Mouse (Mus musculus): ENCODE results near the gene Slc10a6. TPM values are rescaled to one million over a fixed set of nuclear protein-coding genes. Genes with fewer than 3 reads are reported as not detected.

Slc10a6 gene
- polyA plus RNA-seq, 1 experiment from 2014 or later = 0.87 TPM

DNA sequence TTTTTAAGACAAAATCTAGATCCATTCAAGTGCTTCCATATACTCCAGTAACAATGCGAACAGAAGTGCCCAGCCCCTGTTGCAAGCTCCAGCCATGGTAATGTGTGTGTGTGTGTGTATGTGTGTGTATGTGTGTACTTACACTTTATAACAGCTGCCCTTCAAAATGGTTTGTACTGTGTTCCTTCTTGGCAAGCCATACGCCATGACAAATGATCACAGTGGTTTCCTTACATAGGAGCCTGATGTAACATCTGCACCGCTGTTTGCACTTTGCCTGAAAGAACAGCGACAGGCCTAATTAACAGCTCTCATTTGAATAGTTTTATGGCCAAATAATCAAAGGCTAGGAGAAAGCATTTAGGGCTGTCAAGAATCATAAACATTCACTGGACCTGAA is 25.6 kb upstream of the Slc10a6 start:
- H3K27ac ChIP-seq (replicated peaks) = no peak overlapping the region
- peak; percentile 50; the same call in 1 of the 2 replicates for ATAC-seq (ENCODE audit: low read depth)
- no peaks in the 10 kb centered on the region for H3K36me3 ChIP-seq
- peak overlapping the region; percentile 95 for H3K4me2 ChIP-seq
- H3K4me1 ChIP-seq (replicated peaks) = peaks cover 13% of the 10 kb centered on the region
- H3K9ac ChIP-seq = no peak overlapping the region
- 0 out of 2 replicates have a peak, but pooled peaks cover 9% of the 10 kb centered on the region for H3K27me3 ChIP-seq
- peak overlapping the region; percentile 57 for H3K4me3 ChIP-seq
- no peaks in the 10 kb centered on the region for H3K9me3 ChIP-seq
- 46% methylated on average over 4 of the region's 4 CpGs for WGBS

DNA sequence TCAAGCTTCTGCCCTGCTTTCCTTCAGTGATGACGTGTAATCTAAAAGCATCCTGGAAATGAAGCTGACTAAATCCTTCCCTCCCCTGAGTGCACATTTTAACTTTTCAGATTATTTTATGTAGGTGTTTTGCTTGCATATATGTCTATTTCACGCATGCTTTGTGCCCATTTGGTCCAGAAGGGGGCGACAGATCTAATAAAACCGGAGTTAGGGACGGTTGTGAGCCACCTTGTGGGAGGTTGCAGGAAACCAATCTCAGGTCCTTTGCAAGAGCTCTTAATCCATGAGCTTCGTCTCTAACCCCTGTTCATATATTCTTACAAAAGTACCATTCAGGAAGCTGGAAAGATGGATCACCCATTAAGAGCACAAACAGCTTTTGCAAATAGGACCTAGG is 25.0 kb upstream of the Slc10a6 start:
- WGBS = 27% methylated on average over 6 of the region's 6 CpGs
- Histone ChIP-seq H3K27me3 (0 out of 2 replicates have a peak, but pooled peaks cover 9% of the 10 kb centered on the region), H3K4me3 (no peak overlapping the region), H3K4me1 (replicated peaks) (peaks cover 13% of the 10 kb centered on the region), H3K36me3 (no peaks in the 10 kb centered on the region), H3K4me2 (no peak overlapping the region), H3K9ac (no peak overlapping the region), H3K9me3 (no peaks in the 10 kb centered on the region), H3K27ac (replicated peaks) (no peak overlapping the region)
- no peak for ATAC-seq (ENCODE audit: low read depth)

DNA sequence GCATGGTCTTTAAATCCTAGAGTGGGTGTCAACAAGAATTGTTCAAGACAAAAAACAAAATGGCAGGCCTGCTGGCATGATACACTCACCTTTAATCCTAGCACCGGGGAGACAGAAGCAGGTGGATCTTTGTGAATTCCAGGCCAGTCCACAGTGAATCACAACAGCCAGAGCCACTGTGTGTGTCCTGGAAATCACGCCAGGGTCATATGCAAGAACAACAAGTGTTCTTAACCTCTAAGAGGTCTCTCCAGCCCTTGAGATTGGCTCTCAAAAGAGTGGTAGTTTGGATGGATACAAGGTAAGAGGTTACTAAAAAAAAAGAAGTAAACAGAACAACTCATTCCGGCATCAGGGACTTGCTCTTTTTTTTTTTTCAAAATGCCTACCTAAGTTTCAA is 18.1 kb upstream of the Slc10a6 start:
- no peak overlapping the region for H3K27ac ChIP-seq (replicated peaks)
- H3K4me3 ChIP-seq = no peak overlapping the region
- H3K4me1 ChIP-seq (replicated peaks) = no peaks in the 10 kb centered on the region
- no peaks in the 10 kb centered on the region for H3K27me3 ChIP-seq
- WGBS = 86% methylated on average over 3 of the region's 3 CpGs
- no peak overlapping the region for H3K4me2 ChIP-seq
- no peak overlapping the region for H3K9ac ChIP-seq
- H3K36me3 ChIP-seq = no peaks in the 10 kb centered on the region
- H3K9me3 ChIP-seq = no peaks in the 10 kb centered on the region
- no peak for ATAC-seq (ENCODE audit: low read depth)

DNA sequence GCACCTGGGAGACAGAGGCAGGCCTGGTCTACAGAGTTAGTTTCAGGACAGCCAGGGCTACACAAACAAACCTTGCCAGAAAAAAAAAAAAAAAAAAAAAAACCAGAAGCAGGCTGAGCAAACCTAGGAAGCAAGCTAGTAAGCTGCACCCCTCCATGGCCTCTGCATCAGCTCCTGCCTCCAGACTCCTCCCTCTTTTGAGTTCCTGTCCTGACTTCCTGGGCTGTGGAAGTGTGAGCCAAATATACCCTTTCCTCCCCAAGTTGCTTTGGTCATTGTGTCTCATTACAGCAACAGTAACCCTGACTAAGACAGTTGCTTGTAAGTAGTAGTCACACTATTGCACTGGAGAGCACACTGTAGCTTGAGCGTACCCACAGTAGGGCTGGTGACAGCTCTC is 15.0 kb upstream of the Slc10a6 start:
- no peak for ATAC-seq (ENCODE audit: low read depth)
- 93% methylated on average over 1 of the region's 1 CpGs for WGBS

DNA sequence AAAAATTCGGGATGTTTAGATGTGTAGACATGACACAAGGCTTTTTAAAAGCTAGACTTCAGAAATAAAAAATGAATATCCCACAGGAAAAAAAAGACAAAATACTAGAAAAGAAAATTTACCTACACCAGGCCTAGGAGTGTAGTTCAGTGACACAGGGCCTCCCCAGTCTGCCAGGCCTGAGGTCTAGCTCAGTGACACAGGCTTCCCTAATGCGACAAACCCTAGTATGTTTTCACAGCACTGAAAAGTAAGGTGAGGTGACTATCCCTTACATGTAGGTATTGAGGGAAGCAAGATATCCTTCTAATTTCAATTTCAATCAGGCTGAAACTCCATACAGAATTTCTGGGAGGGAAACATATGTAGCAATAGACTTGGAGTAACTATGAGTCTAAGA is 8.0 kb upstream of the Slc10a6 start:
- Histone ChIP-seq H3K9ac (no peak overlapping the region), H3K36me3 (no peaks in the 10 kb centered on the region), H3K27ac (replicated peaks) (no peak overlapping the region), H3K9me3 (no peaks in the 10 kb centered on the region), H3K27me3 (no peaks in the 10 kb centered on the region), H3K4me2 (no peak overlapping the region), H3K4me1 (replicated peaks) (no peaks in the 10 kb centered on the region), H3K4me3 (no peak overlapping the region)
- WGBS = 87% methylated on average over 2 of the region's 2 CpGs
- no peak for ATAC-seq (ENCODE audit: low read depth)

More for the DNA sequence above, 15.0 kb upstream of the Slc10a6 start:
- no peaks in the 10 kb centered on the region for H3K4me1 ChIP-seq (replicated peaks)
- H3K27me3 ChIP-seq = no peaks in the 10 kb centered on the region
- no peaks in the 10 kb centered on the region for H3K36me3 ChIP-seq
- no peak overlapping the region for H3K4me3 ChIP-seq
- no peak overlapping the region for H3K27ac ChIP-seq (replicated peaks)
- no peaks in the 10 kb centered on the region for H3K9me3 ChIP-seq
- H3K4me2 ChIP-seq = no peak overlapping the region
- H3K9ac ChIP-seq = no peak overlapping the region

DNA sequence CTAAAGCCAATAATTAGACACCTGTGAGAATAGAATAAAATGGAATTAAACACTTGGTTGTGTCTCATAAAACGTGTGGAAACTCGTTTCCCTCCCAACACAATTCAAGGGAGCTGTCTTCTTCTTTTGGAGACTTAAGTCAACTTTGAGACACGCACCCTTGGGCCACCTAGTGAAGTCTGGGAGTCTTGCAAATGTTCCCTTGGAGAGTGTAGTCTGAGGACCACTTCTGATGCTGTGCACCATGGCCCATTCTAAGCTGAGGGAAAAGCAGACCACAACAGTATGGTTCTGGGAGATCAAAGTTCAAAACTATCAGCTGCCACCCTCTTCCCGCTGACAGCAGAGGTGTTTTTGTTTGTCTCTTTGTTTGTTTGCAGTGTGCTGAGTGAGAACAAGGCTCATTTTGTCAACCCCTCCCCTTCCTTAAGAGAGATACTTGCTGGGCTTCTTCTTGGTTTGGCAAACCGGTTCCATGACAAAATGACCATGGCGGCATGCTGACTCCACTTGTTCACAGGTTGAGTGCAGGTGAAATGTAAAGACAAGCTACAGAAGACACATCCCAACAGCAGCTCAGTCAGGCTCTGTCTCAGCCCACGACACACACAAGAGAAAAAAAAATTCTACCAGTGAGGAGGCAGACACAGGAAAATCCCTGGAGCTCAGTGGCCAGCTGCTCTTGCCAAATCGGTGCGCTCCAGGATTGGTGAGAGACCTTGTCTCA is 814 bp upstream of the Slc10a6 start:
- no peak overlapping the region for H3K4me2 ChIP-seq
- H3K27me3 ChIP-seq = no peaks in the 10 kb centered on the region
- no peak overlapping the region for H3K27ac ChIP-seq (replicated peaks)
- no peaks in the 10 kb centered on the region for H3K9me3 ChIP-seq
- H3K9ac ChIP-seq = no peak overlapping the region
- peaks cover 10% of the 10 kb centered on the region; the same call in 1 of the 2 replicates for H3K4me1 ChIP-seq (replicated peaks)
- no peak for ATAC-seq (ENCODE audit: low read depth)
- H3K4me3 ChIP-seq = no peak overlapping the region
- no peaks in the 10 kb centered on the region for H3K36me3 ChIP-seq
- WGBS = 82% methylated on average over 9 of the region's 9 CpGs

DNA sequence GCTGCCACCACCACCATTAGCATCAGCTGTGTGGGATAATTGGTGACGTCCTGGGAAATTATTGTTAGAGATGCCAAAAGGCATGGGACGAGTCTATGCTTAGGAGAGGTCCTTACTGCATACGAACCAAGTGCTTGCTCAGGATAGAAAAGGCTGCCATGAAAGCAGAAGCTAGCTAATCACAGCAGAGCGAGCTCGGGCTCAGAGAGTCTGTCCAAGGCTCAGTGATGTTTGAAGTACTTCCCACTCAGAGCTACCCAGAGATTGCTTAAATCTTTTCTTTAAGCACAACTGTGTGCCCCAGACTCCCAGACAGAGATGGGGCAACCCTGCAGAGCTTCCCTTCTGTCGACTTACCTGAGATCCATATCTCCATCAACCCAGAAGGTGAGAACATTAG is 704 bp downstream of the Slc10a6 start:
- Histone ChIP-seq H3K27ac (replicated peaks) (no peak overlapping the region), H3K9ac (no peak overlapping the region), H3K4me2 (no peak overlapping the region), H3K9me3 (no peaks in the 10 kb centered on the region), H3K27me3 (no peaks in the 10 kb centered on the region), H3K4me1 (replicated peaks) (peaks cover 10% of the 10 kb centered on the region; the same call in 1 of the 2 replicates), H3K4me3 (no peak overlapping the region), H3K36me3 (no peaks in the 10 kb centered on the region)
- no peak for ATAC-seq (ENCODE audit: low read depth)
- 86% methylated on average over 6 of the region's 6 CpGs for WGBS

DNA sequence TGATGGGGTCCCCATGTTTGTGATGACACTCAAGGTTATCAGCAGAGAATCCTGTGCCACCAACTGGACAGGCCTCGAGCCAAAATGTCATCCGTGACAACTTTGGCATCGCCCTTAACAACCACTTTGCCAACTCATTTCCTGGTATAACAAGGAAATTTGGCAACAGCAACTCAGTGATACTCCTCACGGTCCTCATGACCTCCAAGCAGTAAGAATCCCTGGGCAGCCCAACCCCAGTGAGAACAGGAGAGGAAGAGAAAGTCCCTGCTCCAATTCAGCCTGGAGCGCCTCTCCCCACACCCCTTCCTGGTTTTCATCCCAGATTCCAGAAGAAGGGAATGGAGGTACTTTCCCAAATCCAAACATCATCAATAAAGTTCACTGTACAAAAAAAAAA is 4.4 kb downstream of the Slc10a6 start:
- Histone ChIP-seq H3K4me1 (replicated peaks) (peaks cover 6% of the 10 kb centered on the region; the same call in 1 of the 2 replicates), H3K4me3 (no peak overlapping the region), H3K4me2 (no peak overlapping the region), H3K27me3 (no peaks in the 10 kb centered on the region), H3K27ac (replicated peaks) (no peak overlapping the region), H3K9ac (no peak overlapping the region), H3K9me3 (no peaks in the 10 kb centered on the region), H3K36me3 (no peaks in the 10 kb centered on the region)
- no peak for ATAC-seq (ENCODE audit: low read depth)
- WGBS = 96% methylated on average over 5 of the region's 5 CpGs

DNA sequence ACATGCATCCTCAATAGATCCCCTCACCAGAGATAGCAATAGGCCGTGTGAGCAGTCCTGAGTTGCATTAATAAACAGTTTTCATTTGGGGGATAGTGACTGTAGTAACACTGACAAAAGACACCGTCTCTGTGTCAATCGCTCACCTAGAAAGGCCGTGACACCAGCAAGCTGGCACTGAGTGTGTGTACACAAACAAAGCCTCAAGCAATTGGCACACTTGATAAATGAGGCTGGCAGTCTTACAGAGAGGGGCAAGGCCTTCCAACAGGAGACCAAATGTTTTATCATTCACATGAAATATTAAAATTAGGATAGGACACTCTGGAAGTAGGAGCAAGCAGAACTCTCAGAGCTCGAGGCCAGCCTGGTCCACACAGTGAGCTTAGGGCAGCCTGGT is 6.9 kb downstream of the Slc10a6 start:
- Histone ChIP-seq H3K9ac (no peak overlapping the region), H3K27me3 (no peaks in the 10 kb centered on the region), H3K4me2 (no peak overlapping the region), H3K4me3 (no peak overlapping the region), H3K27ac (replicated peaks) (no peak overlapping the region), H3K36me3 (no peaks in the 10 kb centered on the region), H3K4me1 (replicated peaks) (no peaks in the 10 kb centered on the region), H3K9me3 (no peaks in the 10 kb centered on the region)
- ATAC-seq (ENCODE audit: low read depth) = no peak
- WGBS = 81% methylated on average over 5 of the region's 5 CpGs

DNA sequence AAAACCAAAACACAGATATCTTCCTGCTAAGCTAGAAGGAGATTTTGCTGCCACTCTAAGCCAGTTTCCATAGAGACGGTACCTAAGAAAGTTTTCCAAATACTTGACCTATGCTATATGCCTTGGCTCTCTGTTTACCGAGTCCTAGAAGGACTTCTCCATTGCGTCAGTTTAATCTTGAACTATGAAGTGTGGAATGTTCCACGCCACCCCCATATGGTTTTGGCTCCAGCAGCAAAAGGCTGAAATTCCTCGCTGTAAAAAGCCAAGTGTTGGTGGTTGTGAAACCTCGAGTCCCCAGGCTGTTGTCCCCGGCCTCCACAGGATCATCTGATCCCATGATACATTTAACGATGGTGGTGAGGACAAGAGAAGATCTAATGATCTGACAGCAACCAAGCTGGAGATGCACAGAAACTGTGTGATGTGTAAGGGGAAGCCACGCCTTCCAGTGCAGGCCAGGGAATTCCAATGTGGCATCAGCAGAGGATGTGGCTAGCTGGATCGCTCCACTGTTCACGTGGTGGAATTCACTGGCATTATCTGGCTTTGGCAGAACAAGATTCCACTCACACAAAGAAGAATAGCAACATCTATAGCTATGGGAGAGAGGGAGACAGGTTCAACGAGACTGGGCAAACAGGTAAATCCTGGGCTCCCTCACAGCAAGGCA is 8.8 kb downstream of the Slc10a6 start:
- Histone ChIP-seq H3K27me3 (no peaks in the 10 kb centered on the region), H3K4me3 (no peak overlapping the region), H3K4me1 (replicated peaks) (no peaks in the 10 kb centered on the region), H3K4me2 (no peak overlapping the region), H3K9me3 (no peaks in the 10 kb centered on the region), H3K27ac (replicated peaks) (no peak overlapping the region), H3K9ac (no peak overlapping the region), H3K36me3 (no peaks in the 10 kb centered on the region)
- 86% methylated on average over 12 of the region's 12 CpGs for WGBS
- ATAC-seq (ENCODE audit: low read depth) = no peak

DNA sequence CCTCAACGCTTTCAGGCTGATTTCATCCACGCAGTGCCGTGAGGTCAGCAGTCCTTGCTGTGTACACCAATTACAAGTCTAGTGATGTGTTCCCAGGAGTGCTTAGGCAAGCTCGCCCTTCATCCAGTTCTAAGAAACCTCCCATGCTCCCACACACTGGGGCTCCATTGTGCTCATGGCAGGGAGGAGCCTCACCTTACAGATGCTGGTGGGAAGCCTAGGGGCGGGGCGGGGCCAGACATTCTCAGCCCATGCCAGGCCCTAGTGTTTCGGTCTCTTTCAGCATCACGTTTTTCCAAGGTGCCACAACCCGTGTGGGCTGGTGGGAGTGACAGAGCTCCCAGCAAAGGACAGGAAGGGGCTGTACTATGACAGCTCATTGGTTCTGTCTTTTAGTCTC is 12.0 kb downstream of the Slc10a6 start:
- Histone ChIP-seq H3K4me3 (no peak overlapping the region), H3K4me2 (no peak overlapping the region), H3K4me1 (replicated peaks) (no peaks in the 10 kb centered on the region), H3K9me3 (no peaks in the 10 kb centered on the region), H3K36me3 (no peaks in the 10 kb centered on the region), H3K27me3 (no peaks in the 10 kb centered on the region), H3K27ac (replicated peaks) (no peak overlapping the region), H3K9ac (no peak overlapping the region)
- no peak for ATAC-seq (ENCODE audit: low read depth)
- 69% methylated on average over 9 of the region's 9 CpGs for WGBS

DNA sequence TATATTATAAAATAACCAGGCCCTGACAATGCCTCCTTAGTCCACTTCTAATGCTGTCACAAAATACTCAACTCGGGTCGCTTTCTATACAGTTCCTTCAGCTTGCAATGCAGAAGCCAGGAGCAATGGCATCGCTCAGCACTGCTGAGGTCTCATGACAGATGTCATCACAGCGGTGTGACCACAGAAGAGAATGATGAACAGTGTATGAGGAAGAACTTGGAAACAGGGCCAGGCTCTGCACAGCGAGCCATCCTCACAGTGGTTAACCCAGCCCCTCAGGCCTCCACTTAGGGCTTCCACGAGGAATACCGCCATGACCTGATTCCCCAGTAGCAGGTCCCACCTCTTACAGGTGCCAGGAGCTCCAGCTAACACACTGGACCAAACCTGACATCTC is 14.8 kb downstream of the Slc10a6 start:
- Histone ChIP-seq H3K4me2 (no peak overlapping the region), H3K27ac (replicated peaks) (no peak overlapping the region), H3K9ac (no peak overlapping the region), H3K27me3 (no peaks in the 10 kb centered on the region), H3K4me1 (replicated peaks) (no peaks in the 10 kb centered on the region), H3K9me3 (no peaks in the 10 kb centered on the region), H3K4me3 (no peak overlapping the region), H3K36me3 (no peaks in the 10 kb centered on the region)
- 94% methylated on average over 7 of the region's 7 CpGs for WGBS
- no peak for ATAC-seq (ENCODE audit: low read depth)

DNA sequence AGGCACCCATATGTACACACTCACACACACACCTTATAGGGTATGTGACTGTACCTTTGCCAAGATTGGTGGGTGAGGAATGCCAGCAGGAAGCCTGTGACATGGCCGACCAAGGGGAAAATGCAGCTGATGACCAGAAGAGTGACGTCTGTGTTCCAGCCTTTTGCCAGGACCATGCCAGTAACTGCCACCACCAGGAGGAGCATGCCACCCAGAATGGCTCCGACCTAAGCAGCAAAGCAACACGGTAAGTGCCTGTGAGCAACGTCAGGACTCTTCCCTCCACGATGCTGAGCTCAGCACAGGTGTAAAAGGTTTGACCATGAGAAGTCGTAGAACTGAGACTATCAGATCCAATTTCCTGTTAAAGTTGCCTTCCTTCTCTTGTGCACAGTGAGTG is 16.9 kb downstream of the Slc10a6 start:
- no peak overlapping the region for H3K4me3 ChIP-seq
- 89% methylated on average over 7 of the region's 7 CpGs for WGBS
- H3K9me3 ChIP-seq = no peaks in the 10 kb centered on the region
- no peaks in the 10 kb centered on the region for H3K4me1 ChIP-seq (replicated peaks)
- ATAC-seq (ENCODE audit: low read depth) = no peak
- no peak overlapping the region for H3K27ac ChIP-seq (replicated peaks)
- H3K9ac ChIP-seq = no peak overlapping the region
- H3K36me3 ChIP-seq = no peaks in the 10 kb centered on the region
- no peak overlapping the region for H3K4me2 ChIP-seq
- H3K27me3 ChIP-seq = no peaks in the 10 kb centered on the region
